Mouse (Mus musculus): Measurements from ENCODE around the gene Pth2.

The Pth2 gene

GRCm38 (mm10) chr7:45198435-45198834 is 17.6 kb downstream of the Pth2 start:
- in situ Hi-C loops (cut with MboI): no loop called here

GRCm38 (mm10) chr7:45198961-45199360 is 18.2 kb downstream of the Pth2 start:
- in situ Hi-C loops (cut with MboI): no loop called here

GRCm38 (mm10) chr7:45202654-45203053 is 21.9 kb downstream of the Pth2 start:
- in situ Hi-C loops (cut with MboI): no loop called here

GRCm38 (mm10) chr7:45204380-45205143 is 23.8 kb downstream of the Pth2 start, which contains the start of gene Ccdc155:
Gene Ccdc155, minus strand, starts transcription at chr7:45204892.
- in situ Hi-C loops (cut with MboI): no loop called here

DNA sequence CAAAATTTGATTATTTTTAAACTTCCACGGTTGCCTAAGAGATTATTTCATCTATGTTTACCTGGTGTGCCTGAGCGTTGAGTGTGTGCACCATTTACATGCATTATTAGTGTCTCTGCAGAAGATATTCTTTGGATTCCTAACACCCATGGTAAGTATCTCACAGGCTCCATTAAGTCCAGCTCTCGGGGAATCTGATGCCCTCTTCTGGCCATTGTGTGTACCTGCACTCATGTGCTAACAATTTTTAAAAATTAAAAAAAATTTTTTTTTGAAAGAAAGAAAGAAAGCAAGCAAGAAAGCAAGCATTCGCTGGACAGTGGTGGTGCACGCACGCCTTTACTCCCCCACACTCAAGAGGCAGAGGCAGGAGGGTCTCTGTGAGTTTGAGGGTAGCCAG is 27.5 kb downstream of the Pth2 start:
- in situ Hi-C loops (cut with MboI): no loop called here

DNA sequence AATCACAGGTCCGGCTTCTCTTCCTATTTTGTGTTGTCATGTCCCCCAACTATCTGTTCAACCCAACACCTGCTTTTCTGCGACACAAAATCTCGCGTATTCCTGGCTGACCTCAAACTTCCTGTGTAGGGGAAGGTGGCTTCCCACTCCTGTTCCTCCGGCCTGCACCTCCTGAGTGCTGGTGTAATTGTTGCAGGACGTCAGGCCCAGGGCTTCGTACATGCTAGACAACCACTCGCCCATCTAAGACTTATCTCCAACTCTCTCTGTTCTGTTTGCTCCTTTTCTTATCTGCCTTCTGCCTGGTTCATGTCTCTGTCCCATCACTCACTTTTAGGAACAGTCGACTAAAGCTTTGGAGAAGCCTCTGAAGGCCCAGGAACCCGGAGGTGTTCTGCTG is 30.3 kb downstream of the Pth2 start:
- in situ Hi-C loops (cut with MboI): no loop called here

- in situ Hi-C loops (cut with MboI): no loop called here
Measured at GRCm38 (mm10) chr7:45211851-45212251, 31.1 kb downstream of the Pth2 start, which contains the start of gene Dkkl1. Gene Dkkl1, minus strand, starts transcription at chr7:45212147.

GRCm38 (mm10) chr7:45212356-45212755 is 31.6 kb downstream of the Pth2 start:
- in situ Hi-C loops (cut with MboI): no loop called here

- in situ Hi-C loops (cut with MboI): no loop called here
Measured at GRCm38 (mm10) chr7:45213708-45214107, 32.9 kb downstream of the Pth2 start.

DNA sequence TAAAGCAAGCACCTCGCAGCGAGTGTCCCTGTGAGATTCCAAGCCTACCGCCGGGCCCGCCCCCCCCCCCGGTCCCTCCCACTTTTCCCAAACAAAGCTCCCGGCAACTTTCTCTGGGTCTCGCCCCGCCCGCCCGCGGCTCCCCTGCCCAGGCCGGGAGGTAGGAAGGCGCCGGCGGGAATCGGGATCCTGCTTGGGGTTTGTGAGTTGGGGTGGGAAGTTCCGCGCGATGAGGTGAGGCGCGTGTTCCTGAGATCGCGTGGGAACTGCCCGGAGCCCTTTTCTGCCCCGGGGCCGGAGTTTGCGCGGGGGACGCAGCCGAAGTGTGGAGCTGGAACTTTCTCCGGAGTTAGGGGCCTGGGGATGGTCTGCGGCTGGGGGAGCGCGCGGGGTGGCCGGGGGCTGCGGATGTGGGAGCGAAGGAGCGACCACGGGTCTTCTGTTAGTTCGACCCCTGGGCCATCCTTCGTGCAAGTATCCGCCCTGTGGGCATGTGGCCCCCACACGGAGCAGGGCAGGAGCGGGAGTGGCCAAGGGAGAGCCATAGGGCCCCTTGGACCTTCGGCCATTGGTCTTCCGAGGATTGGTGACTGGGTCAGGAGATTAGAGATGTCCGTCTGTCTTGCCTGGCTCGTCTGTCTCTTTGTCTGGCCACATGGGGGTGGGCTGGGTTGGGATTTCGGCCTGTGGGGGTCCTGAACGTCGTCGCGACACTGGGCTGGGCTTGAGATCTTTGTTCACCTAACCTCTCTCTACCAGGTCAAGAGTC is 35.1 kb downstream of the Pth2 start, which contains the start of gene Tead2:
Gene Tead2 (plus strand): TSS at position 81 of the 769 bp plus-strand sequence.
- in situ Hi-C loops (cut with MboI): no loop called here

DNA sequence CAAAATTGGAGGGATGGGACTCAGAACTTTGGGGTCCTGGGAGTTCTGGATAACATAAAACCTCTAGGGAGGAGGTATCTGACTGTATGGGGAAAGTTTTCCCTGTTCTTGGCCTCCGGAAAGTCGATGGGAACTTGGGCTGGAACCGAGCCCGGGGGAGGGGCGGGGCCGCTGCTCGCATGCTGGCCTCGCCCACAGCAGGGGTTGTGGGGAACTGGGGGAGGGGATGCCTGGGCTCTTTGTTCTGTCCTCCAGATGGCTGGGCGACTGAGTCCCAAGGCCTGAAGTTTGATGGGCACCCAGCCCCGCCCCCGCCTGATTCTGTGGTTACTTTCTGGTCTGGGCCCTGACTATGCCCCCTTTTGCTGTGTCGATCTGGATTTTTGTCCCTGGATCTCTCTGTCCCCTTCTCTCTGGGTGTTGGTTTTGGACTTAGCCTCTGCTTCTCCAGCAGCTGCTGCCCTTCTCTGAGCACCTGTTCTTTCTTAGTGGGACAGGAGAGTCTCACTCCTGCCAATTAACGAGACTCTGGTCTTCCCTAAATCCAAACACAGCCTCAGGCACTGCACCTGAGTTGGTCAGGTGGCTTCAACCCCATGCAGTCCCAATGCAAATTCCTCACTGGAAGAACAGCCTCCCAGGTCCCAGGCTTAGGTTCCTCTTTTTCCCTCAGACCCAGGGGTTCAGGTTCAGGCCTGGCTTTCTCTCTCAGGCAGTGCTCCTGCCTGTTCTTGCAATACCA is 35.8 kb downstream of the Pth2 start:
- in situ Hi-C loops (cut with MboI): no loop called here

DNA sequence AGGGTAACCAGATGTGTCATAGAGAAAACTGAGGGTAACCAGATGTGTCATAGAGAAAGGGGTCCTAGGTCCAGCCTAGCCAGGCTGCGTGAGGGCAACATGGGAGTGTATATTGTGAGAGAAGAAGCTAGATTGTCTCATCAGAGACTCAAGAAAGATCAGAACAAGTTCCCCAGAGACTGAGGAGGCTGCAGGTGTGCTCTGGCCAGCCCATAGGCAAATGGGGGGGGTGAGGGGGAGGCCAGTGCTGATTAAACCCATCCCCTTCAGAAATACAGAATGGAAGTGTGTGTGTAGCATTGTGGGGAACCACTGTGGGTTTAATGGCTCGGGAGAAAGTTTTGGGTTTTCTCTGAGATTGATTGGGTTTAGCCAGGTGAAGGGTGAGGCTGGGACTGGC is 40.9 kb downstream of the Pth2 start:
- in situ Hi-C loops (cut with MboI): no loop called here

DNA sequence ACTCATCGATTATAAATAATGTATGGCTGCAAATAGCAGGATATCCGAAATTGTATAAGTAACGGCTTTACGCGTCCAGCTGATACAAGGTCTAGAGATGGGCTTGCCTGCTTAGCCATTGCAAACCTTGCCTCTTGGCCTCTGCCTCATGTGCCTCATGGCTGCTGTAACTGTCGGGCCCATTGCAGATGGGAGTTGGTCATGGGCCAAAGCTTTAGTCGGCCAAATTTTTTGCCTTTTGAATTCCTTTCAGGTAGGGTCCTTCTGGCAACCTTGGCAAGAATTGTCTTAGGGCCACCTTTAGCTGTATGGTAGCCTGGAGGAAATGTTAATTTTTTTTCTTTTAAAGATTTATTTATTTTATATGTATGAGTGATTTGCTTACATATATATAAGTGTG is 44.0 kb downstream of the Pth2 start:
- in situ Hi-C loops (cut with MboI): no loop called here

- in situ Hi-C loops (cut with MboI): no loop called here
Measured at GRCm38 (mm10) chr7:45226421-45226820, 45.6 kb downstream of the Pth2 start.

DNA sequence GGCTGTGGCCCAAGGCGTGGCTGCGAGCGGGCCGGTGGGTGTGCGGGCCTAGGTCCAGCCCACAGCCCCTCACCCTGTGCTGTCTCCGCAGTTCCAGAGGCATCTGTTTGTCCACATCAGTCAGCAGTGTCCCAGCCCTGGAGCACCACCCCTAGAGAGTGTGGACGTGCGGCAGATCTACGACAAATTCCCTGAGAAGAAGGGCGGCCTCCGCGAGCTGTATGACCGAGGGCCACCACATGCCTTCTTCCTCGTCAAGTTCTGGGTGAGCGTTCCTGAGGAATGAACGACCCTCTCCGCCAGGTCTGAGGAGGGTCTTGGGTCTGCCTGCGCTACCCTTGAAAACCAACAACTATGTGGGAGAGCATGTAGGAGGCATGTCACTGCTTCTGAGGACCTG is 47.8 kb downstream of the Pth2 start:
- in situ Hi-C loops (cut with MboI): no loop called here

- in situ Hi-C loops (cut with MboI): no loop called here
Measured at GRCm38 (mm10) chr7:45229046-45229445, 48.3 kb downstream of the Pth2 start.

DNA sequence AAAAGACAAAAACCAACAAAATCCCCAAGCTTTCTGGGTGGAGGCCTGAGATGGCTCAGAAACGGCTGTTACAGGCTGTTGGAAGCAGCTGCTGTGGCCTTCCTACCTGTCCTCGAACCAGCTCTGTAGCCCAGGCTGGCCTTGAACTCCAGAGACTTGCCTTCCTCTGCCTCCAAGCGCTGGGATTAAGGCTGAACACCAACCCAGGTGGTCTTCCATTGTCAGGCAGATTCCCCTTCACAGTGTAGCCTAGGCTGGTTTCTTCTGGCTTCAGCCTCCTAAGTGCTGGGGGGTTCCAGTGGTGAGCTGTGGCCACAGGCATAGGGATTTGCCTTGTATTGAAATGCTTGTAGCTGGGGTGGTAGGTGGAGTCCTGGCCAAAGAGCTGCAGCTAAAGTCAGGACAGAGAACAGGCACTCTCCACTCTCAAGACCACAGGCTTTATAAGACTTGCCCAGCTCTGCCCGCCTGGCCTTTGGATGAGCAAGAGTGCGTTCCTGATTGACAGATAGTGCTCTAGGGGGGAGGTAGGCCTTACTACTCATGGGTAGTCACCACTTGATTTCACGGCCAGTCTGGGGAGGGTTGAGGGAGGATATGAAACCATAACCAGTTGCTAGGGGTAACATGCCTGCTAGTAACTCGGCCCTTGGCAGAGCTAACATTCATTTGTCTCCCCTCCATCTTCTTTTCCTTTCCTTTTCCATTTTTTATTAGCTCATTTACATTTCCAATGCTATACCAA is 48.8 kb downstream of the Pth2 start:
- in situ Hi-C loops (cut with MboI): no loop called here

GRCm38 (mm10) chr7:45231192-45231591 is 50.4 kb downstream of the Pth2 start:
- in situ Hi-C loops (cut with MboI): no loop called here
